Mouse (Mus musculus) embryonic facial prominence, embryonic 10.5 days (tissue): ENCODE measurements at regions not wholly inside any gene's neighbourhood (a gene's known extent, or its start where the extent isn't known, plus 50 kb on each side); places are given as distances from the start of the nearest gene placed in this dataset.

Source experiments
- DNase-seq: peaks from one replicate; pipeline ENCODE4 v3.0.0-alpha.2; 2017; ENCODE audit warnings: low spot score
- H3K27ac ChIP-seq: fragments of 300-500 bp; sonication (generic); replicated peaks from 2 replicates; pipeline ENCODE4 v1.5.1; 2016; ENCODE audit warnings: mild to moderate bottlenecking
- H3K27me3 ChIP-seq: fragments of 300-500 bp; sonication (generic); replicated peaks from 2 replicates; pipeline ENCODE4 v1.6.1; 2016; ENCODE audit warnings: low read depth, mild to moderate bottlenecking; ENCODE audit not compliant: poor library complexity, severe bottlenecking
- H3K36me3 ChIP-seq: fragments of 300-500 bp; sonication (generic); replicated peaks from 2 replicates; pipeline ENCODE4 v1.6.1; 2016; ENCODE audit warnings: mild to moderate bottlenecking, moderate library complexity
- H3K4me1 ChIP-seq: fragments of 300-500 bp; sonication (generic); 2 replicates; pipeline ENCODE4 v1.6.1; 2016
- H3K4me3 ChIP-seq: fragments of 300-500 bp; sonication (generic); 2 replicates; pipeline ENCODE4 v1.5.1; 2016; ENCODE audit warnings: mild to moderate bottlenecking, moderate library complexity
- H3K9me3 ChIP-seq: fragments of 300-500 bp; sonication (generic); 2 replicates; pipeline ENCODE4 v1.6.1; 2016; ENCODE audit warnings: mild to moderate bottlenecking
- WGBS: fragments of 180-500 bp; shearing (Covaris S2); methylation state at CpG from one replicate; pipeline ENCODE4 v1.1.7; 2016; 5-methylcytosine and 5-hydroxymethylcytosine counted together

DNA sequence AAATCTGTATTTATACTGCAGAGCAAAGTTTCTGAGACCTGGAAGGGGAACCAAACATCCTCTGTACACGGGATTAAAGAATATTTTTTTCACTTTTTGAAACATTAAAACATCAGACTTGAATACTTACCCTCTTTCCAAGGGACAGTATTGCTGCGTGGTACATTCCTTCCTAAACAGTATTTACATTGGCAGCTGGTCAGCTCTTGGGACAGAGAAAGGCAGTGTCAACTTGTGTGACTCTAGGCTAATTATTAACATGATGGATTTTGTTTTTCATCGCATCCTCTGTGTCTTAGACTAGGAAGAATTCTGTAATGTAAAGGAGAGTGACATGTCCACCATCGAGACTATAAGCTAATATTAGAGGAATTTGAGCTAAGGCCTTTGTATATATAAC lies 56.8 kb upstream of the Map4k3 start:
- Histone ChIP-seq H3K4me1 (no peaks in the 10 kb centered on the region), H3K27me3 (no peaks in the 10 kb centered on the region), H3K4me3 (no peak overlapping the region), H3K36me3 (no peaks in the 10 kb centered on the region), H3K9me3 (no peaks in the 10 kb centered on the region), H3K27ac (no peak overlapping the region)
- WGBS = 87% methylated on average over 4 of the region's 4 CpGs
- no peak for DNase-seq

DNA sequence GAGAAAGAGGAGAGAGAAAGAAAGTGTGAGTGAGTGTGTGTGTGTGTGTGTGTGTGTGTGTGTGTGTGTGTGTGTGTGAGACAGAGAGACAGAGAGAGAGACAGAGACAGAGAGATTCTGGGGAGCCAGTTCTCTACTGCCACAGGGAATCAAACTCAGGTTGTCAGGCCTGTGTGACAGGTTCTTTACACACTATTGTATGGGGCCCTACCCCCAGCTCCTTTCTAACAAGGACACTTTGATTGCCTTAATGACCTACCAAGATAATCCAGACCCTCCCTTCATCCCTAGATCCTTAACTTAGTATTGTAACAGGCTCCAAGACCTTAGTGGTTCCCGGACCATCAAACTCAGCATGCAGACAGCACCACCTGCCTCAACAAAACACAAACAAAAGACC lies 53.9 kb upstream of the Map4k3 start:
- H3K27me3 ChIP-seq = no peaks in the 10 kb centered on the region
- H3K36me3 ChIP-seq = no peaks in the 10 kb centered on the region
- H3K4me3 ChIP-seq = no peak overlapping the region
- WGBS = 55% methylated on average over 1 of the region's 1 CpGs
- no peak overlapping the region for H3K27ac ChIP-seq
- no peaks in the 10 kb centered on the region; the same call in 1 of the 2 replicates for H3K9me3 ChIP-seq
- H3K4me1 ChIP-seq = no peaks in the 10 kb centered on the region
- no peak for DNase-seq

DNA sequence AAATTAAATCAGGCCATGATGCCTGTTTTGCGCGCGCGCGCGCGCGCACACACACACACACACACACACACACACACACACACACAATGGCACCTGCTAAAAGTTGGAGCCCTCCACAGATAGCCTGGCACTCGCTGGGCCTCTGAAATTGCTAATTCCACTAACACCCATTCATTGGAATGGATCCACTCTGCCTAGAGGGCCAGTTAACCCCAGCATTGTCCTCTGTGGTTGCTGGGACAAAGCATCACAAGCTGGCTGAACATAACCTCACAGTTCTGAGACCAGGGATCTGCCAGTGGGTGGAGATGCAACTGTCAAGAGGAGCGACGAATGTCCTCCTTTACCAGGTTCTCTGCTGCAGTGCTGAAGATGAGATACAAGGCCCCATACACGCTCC lies 53.3 kb upstream of the Map4k3 start:
- Histone ChIP-seq H3K4me3 (no peak overlapping the region), H3K27ac (no peak overlapping the region), H3K9me3 (no peaks in the 10 kb centered on the region; the same call in 1 of the 2 replicates), H3K4me1 (no peaks in the 10 kb centered on the region), H3K36me3 (no peaks in the 10 kb centered on the region), H3K27me3 (no peaks in the 10 kb centered on the region)
- DNase-seq = no peak
- WGBS = 92% methylated on average over 12 of the region's 12 CpGs

DNA sequence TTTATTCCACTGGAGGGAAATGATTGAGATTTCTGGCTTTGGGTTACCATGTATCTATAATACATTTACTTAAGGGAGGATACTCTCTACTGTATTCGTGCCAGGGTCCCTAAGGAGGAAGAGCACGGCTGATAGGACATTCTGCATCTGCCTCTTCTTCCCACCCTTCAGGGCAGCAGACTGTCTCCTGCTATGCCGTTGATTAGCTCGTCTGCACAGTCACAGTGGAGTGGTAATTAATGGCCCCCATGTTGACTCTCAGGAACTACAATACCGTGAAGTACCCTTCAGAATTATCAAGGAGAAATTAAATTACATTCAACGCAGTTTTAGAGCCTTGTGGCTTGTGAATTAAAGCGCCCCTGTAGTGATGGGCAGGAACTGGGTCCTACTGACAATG lies 52.0 kb upstream of the Map4k3 start:
- Histone ChIP-seq H3K27ac (no peak overlapping the region), H3K27me3 (no peaks in the 10 kb centered on the region), H3K9me3 (no peaks in the 10 kb centered on the region; the same call in 1 of the 2 replicates), H3K36me3 (no peaks in the 10 kb centered on the region), H3K4me3 (no peak overlapping the region), H3K4me1 (no peaks in the 10 kb centered on the region)
- DNase-seq = no peak
- 76% methylated on average over 7 of the region's 7 CpGs for WGBS

DNA sequence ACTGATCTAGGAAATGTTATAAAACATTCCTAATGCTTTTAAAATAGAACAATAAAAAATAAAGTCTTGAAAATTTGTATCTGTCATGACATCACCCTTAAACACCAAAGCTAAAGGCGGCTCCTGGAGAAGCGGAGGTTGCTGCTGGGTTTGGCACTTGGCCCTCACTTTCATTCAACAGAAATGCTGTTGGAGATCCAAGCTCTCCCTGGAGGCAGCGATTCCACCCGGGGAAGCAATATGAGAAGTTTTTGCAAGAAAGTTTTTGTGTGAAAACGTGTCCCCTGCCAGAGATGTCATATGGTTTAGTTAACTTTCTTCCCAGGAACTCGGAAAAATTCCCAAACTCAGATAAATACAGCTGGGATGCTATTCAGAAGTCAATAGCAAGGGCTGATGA lies 51.5 kb upstream of the Map4k3 start:
- Histone ChIP-seq H3K36me3 (no peaks in the 10 kb centered on the region), H3K27me3 (no peaks in the 10 kb centered on the region), H3K4me3 (no peak overlapping the region), H3K9me3 (no peaks in the 10 kb centered on the region; the same call in 1 of the 2 replicates), H3K27ac (no peak overlapping the region), H3K4me1 (no peaks in the 10 kb centered on the region)
- no peak for DNase-seq
- 87% methylated on average over 6 of the region's 6 CpGs for WGBS
